Mouse (Mus musculus): Measurements from ENCODE around the gene Rfx4.

Rfx4 gene

GRCm38 (mm10) chr10:84758483-84759431 is 2.9 kb downstream of the Rfx4 start:
- no peak for DNase-seq (ENCODE audit: low read depth, low spot score)

- no peak for DNase-seq (ENCODE audit: low read depth, low spot score)
Measured at GRCm38 (mm10) chr10:84759511-84760117, 3.8 kb downstream of the Rfx4 start.

- no peak for DNase-seq (ENCODE audit: low read depth, low spot score)
Measured at GRCm38 (mm10) chr10:84760118-84761111, 4.6 kb downstream of the Rfx4 start.

- no peak for DNase-seq (ENCODE audit: low read depth, low spot score)
Measured at GRCm38 (mm10) chr10:84768766-84769165, 12.9 kb downstream of the Rfx4 start.

- DNase-seq (ENCODE audit: low read depth, low spot score): no peak
Measured at GRCm38 (mm10) chr10:84772380-84773130, 16.7 kb downstream of the Rfx4 start.

- no peak for DNase-seq (ENCODE audit: low read depth, low spot score)
Measured at GRCm38 (mm10) chr10:84773889-84774288, 18.0 kb downstream of the Rfx4 start.

- no peak for DNase-seq (ENCODE audit: low read depth, low spot score)
Measured at GRCm38 (mm10) chr10:84774573-84774972, 18.7 kb downstream of the Rfx4 start.

GRCm38 (mm10) chr10:84777109-84777508 is 21.2 kb downstream of the Rfx4 start:
- no peak for DNase-seq (ENCODE audit: low read depth, low spot score)

- DNase-seq (ENCODE audit: low read depth, low spot score): no peak
Measured at GRCm38 (mm10) chr10:84777974-84778373, 22.1 kb downstream of the Rfx4 start.

- no peak for DNase-seq (ENCODE audit: low read depth, low spot score)
Measured at GRCm38 (mm10) chr10:84780828-84781227, 25.0 kb downstream of the Rfx4 start.

- DNase-seq (ENCODE audit: low read depth, low spot score): no peak
Measured at GRCm38 (mm10) chr10:84785339-84785738, 29.5 kb downstream of the Rfx4 start.

GRCm38 (mm10) chr10:84790323-84790722 is 34.5 kb downstream of the Rfx4 start:
- DNase-seq (ENCODE audit: low read depth, low spot score): no peak

GRCm38 (mm10) chr10:84791181-84791580 is 35.3 kb downstream of the Rfx4 start:
- no peak for DNase-seq (ENCODE audit: low read depth, low spot score)

- DNase-seq (ENCODE audit: low read depth, low spot score): no peak
Measured at GRCm38 (mm10) chr10:84801521-84801920, 45.7 kb downstream of the Rfx4 start.

GRCm38 (mm10) chr10:84803216-84803844 is 47.5 kb downstream of the Rfx4 start:
- no peak for DNase-seq (ENCODE audit: low read depth, low spot score)

GRCm38 (mm10) chr10:84805576-84805975 is 49.7 kb downstream of the Rfx4 start:
- no peak for DNase-seq (ENCODE audit: low read depth, low spot score)

- no peak for DNase-seq (ENCODE audit: low read depth, low spot score)
Measured at GRCm38 (mm10) chr10:84807206-84807605, 51.3 kb downstream of the Rfx4 start.

- no peak for DNase-seq (ENCODE audit: low read depth, low spot score)
Measured at GRCm38 (mm10) chr10:84810030-84810849, 54.4 kb downstream of the Rfx4 start.

- no peak for DNase-seq (ENCODE audit: low read depth, low spot score)
Measured at GRCm38 (mm10) chr10:84811171-84811912, 55.5 kb downstream of the Rfx4 start.

Measured in embryo, embryonic 11.5 days (tissue).